Mouse (Mus musculus) cerebellum, adult 9-11 months (tissue): ENCODE results near the gene Sbno2.

Experiments
- DNase-seq: peaks from one replicate; pipeline ENCODE4 v3.0.0; 2022

The Sbno2 gene

GRCm38 (mm10) chr10:80141786-80142529 is 36.6 kb upstream of the Sbno2 start:
- DNase-seq, result peak; percentile 98

DNA sequence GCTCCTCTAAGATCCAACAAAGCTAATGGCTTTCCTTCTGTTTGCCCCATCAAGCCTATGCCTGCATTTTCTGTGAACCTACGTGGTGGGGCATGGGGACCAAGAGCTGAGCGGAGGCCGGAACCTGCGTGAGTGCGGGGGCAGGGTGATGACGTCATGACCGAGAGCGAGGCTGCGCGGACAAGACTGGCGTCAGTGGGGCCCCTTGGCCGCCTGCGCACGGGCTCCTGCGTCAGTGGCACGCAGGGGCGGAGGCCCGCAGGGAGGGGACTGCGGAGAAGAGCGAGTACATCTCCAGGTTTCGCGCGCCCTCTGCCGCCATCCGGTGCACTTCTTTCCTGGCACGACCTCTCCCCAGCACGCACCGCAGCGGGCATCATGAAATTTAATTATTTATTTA is 35.9 kb upstream of the Sbno2 start:
- DNase-seq, result peak; percentile 99

- no peak for DNase-seq
Observed at GRCm38 (mm10) chr10:80140666-80141035, 35.3 kb upstream of the Sbno2 start, which contains the start of gene Cbarp. Gene Cbarp (minus strand): TSS chr10:80140835.

DNA sequence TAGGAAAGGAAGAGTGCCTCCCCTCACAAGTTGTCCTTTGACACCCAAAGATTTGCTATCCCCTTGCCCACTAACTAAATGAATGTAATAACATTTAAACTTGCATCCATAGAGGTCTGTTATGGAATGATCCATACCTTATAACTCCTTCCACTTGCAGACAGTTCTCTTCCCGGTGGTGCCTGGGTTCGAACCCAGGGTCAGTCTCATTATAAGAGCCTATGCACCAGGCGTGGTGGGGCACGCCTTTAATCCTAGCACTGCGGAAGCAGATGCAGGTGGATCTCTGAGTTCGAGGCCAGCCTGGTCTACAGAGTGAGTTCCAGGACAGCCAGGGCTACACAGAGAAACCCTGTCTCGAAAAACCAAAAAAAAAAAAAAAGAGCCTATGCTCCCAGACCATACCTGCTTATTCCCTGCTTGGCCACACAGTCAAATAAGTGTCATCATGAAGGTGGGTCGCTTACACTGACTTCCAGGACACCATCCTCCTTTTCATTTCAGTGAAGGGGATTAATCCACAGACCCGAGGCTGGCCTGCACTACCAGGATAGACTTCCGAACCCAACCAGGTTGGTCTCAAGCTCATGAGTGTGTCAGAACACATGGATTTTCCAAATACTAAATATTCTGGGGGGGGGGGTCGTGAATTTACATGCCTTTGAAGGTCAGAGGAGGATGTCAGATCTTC is 34.7 kb upstream of the Sbno2 start:
- DNase-seq, result peak; percentile 62

DNA sequence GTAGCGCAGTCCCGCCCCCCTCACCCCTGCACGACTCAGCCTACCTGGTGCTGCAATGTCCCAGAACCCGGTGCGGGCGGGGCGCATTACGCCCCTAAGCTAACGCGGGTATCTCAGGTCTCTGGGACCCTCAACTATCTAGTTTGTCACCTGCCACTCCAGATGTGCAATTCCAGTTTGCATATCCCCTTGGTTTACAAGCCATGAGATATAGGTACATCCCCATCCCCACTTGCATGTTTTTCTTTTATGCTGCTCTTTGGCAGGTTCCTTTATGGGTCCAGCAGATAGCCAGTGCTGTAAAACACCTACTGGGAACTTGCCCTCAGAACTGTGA is 34.0 kb upstream of the Sbno2 start:
- DNase-seq, result no peak

GRCm38 (mm10) chr10:80138553-80139438 is 33.4 kb upstream of the Sbno2 start, which contains the start of gene Atp5d:
Gene Atp5d (plus strand): TSS chr10:80138632.
- peak; percentile 89 for DNase-seq

DNA sequence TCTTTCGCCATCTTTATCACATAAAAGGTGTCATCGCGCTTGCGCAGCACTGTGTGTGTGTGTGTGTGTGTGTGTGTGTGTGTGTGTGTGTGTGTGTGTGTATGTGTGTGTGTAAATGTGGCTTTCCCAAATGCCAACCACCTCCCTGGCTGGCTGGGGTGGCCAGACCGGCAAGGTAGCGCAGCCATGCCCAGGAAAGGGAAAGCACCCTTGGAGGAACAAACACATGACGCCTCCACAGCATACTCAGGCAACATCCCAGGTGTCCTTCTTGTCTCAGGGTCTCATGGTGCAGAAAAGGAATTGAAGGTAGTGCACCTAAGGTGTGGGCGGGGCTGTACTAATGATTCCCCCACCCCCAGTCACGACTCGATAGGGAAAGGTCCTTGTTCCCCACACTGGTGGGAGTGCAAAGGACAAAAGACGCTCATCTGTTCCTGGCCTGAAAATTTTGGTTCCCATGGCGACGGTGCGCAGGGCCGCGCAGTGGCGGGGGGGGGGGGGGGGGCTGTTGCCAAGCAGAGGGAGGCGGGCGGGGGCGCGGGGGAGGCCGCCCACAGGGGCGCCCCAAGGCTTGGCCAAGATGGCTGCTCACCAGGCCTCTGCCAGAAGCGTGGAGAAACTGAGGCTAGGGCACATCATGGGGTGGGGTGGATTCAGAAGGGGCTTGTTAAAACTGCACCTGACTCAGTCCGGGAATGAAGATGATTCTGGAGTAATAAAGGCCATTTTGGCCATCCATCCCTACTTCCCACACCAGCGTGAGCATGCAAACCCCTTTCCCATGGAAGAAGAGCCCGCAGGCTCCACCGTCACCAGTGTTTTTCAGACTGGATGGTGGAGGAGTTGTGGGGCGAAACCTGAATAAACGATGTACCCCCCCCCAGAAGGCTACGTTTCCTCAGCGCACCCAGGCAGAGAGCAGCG is 32.5 kb upstream of the Sbno2 start:
- peak; percentile 79 for DNase-seq

- peak; percentile 79 for DNase-seq
Observed at GRCm38 (mm10) chr10:80136952-80137625, 31.7 kb upstream of the Sbno2 start.

DNA sequence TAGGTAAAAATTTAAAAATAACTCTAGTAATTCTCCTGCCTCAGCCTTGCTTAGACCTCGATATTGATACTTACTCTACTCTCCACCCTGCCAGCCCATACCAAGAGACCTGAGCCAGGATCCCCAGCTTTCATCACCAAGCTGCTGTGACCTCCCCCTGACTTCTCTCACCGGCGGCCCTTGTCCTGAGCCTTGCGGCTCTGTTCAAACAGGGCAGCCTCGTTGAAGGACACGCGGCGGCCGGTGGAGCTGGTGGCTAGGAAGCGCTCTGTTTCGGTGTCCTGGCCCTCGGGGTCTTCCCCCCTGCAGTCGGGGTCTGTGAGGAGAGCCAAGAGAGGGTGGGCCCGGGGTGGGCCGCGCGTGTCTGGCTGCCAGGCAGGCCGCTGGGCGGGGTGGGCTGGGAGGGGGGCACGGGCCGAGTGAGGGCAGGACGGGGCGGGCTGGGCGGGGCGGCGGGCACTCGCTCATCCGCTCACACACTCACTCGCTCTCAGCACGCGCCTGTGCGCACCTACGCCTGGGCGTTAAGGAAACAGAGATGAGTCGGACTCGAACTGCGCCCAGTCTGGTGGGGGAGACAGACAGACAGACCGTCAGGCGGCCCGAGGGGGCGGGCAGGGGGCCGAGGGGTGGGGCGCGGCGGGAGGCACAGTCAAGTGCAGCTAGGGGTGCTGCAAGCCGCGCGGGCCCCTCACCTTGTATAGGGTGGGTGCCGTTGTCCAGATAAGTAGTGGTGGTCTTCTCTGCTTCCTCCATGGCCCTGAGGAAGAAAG is 31.0 kb upstream of the Sbno2 start:
- DNase-seq, result peak; percentile 52

- DNase-seq, result no peak
Observed at GRCm38 (mm10) chr10:80135641-80136040, 30.3 kb upstream of the Sbno2 start.

- DNase-seq, result peak; percentile 62
Observed at GRCm38 (mm10) chr10:80135161-80135560, 29.8 kb upstream of the Sbno2 start.

- DNase-seq, result peak; percentile 58
Observed at GRCm38 (mm10) chr10:80134421-80134820, 29.1 kb upstream of the Sbno2 start.

- peak; percentile 71 for DNase-seq
Observed at GRCm38 (mm10) chr10:80133226-80133849, 28.0 kb upstream of the Sbno2 start.

DNA sequence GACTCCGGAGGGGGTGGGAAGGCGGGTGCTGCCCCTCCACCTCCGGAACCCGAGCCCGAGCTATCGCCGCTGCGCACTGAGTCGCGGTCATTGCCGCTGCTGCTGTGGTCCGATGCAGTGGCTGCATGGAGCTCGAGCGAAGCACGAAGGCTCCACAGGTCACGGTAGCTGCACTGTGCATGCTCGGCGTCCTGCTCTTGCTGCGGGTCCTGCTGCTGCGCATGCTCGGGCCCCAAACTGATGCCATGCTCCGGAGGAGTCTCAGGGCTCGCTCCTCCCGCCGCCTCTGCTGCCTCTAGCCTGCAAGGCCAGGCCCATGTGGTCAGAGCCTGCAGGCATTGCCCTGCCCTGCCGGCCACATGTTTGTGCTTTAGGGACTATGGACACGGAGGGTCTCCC is 26.6 kb upstream of the Sbno2 start:
- peak; percentile 46 for DNase-seq

DNA sequence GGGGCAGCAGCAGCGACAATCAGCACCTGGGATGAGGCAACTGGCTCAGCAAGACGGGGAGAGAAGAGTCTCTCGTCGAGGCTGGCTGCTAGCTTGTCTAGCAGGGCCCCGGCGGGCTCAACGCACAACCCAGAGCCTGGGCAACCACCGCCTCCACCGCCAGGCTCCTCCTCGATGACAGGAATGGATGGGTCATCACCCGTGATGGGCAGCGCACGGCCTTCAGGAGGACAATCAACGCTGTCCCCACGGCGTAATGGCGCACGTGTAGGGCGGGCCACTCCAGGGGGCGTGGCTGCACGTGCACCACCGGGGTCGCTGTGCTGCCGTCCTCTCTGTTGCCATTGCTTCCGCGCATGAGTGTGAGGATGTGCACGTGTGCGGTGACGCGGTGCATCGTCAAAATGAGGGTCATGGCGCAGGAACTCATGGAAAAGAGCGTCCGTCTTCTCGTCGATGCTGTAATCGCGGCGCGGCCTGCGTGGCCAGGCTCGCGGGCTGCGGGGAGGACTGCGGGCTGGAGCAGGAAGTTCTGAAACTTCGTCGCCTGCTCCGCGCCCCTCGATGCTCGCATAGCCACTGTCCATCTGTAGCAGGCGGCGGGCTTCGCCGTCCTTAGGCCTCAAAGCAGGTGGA is 26.1 kb upstream of the Sbno2 start:
- DNase-seq, result peak; percentile 52

GRCm38 (mm10) chr10:80130403-80131031 is 25.1 kb upstream of the Sbno2 start:
- no peak for DNase-seq

- peak; percentile 88 for DNase-seq
Observed at GRCm38 (mm10) chr10:80129846-80130245, 24.5 kb upstream of the Sbno2 start.

DNA sequence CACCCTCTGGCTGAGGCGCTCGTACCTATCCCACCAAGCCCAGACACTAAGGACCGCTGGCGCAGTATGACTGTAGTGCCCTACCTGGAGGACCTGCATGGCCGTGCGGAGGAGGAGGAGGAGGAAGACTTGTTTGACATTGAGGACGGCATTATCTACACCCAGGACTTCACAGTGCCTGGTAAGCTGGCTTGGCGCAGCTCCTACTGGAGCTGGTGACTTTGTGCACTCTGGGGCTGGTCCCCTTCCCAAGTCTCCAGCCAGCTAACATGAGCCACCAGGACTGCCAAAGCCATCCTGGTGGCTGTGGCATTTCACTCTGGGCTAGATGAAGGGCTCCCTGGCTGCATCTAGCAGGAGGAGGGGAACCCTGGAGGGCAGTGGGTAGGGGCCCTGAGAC is 22.5 kb upstream of the Sbno2 start:
- DNase-seq, result peak; percentile 48

GRCm38 (mm10) chr10:80123932-80124562 is 18.7 kb upstream of the Sbno2 start:
- DNase-seq, result no peak
